Comparison of ENCODE assay signal across 27 mouse cellular contexts in the genomic region with DNA sequence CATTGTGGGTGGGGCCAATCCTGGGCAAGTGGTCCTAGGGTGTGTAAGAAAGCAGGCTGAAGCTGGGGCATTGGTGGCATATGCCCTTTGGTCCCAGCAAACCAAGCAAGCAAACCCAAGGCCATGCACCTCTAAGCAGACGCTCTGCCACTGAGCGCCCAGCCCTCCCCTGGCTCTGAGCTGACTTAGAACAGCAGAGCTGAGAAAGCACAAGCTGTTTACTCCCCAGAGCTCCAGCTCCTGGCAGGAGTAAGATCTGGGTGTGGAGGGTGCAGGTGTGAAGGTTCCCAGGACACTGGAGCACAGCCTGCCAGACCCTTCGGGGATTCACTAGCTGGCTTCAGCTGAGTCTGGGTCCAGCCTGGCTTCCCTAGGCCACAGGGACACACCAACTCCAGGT. TPM values are rescaled to one million over a fixed set of nuclear protein-coding genes. Genes with fewer than 3 reads are reported as not detected.
DNase-seq lines count a peak whose midpoint lies in the region; ATAC-seq and TF ChIP-seq lines count a peak whose summit lies in the region.
"Had no signal": no experiment of that assay in that cellular context is flagged by ENCODE, and none has a peak within 500 bp of the region (broad histone marks: within the 10 kb centered on the region; RNA-seq: fewer than 3 reads in every experiment).

No protein-coding gene starts in this region.

- H3K9ac ChIP-seq in heart, embryonic 16.5 days (ENCODE audit: low read length), result no peak overlapping the region
- no peak overlapping the region for H3K9ac ChIP-seq in stomach, embryonic 16.5 days (ENCODE audit: low read length)
- H3K9ac ChIP-seq: forebrain, embryonic 13.5 days; heart, embryonic 13.5 days; hindbrain, embryonic 15.5 days had no signal

- no peak for TF ChIP-seq POLR2A in thymus, adult 2 months (IDR thresholded peaks at IDR 0.05; ENCODE audit: control insufficient read depth, extremely low read depth, insufficient read depth, low read length, poor library complexity)

- no peaks in the 10 kb centered on the region for H3K36me3 ChIP-seq in heart, embryonic 16.5 days (ENCODE audit: control insufficient read depth, insufficient read depth)
- H3K36me3 ChIP-seq in thymus, adult 2 months (ENCODE audit: control insufficient read depth, insufficient read depth, low read length), result no peaks in the 10 kb centered on the region
- no peaks in the 10 kb centered on the region for H3K36me3 ChIP-seq in stomach, embryonic 16.5 days (ENCODE audit: control insufficient read depth, insufficient read depth, low read length)
- no peaks in the 10 kb centered on the region for H3K36me3 ChIP-seq in hindbrain, embryonic 10.5 days
- H3K36me3 ChIP-seq: forebrain, embryonic 10.5 days; G1E; heart, embryonic 13.5 days; hindbrain, embryonic 15.5 days had no signal

- no peak overlapping the region for H3K4me2 ChIP-seq in heart, embryonic 16.5 days (ENCODE audit: low read depth, low read length)
- H3K4me2 ChIP-seq in stomach, embryonic 16.5 days (ENCODE audit: low read depth, low read length), result no peak overlapping the region
- H3K4me2 ChIP-seq: forebrain, embryonic 13.5 days; heart, embryonic 13.5 days; hindbrain, embryonic 15.5 days had no signal

- H3K27me3 ChIP-seq in heart, embryonic 16.5 days (ENCODE audit: control insufficient read depth, insufficient read depth, low read length), result no peaks in the 10 kb centered on the region
- H3K27me3 ChIP-seq in thymus, adult 2 months (ENCODE audit: control insufficient read depth, insufficient read depth, low read length), result no peaks in the 10 kb centered on the region
- no peaks in the 10 kb centered on the region for H3K27me3 ChIP-seq in stomach, embryonic 16.5 days (ENCODE audit: control insufficient read depth, insufficient read depth, low read length)
- no peaks in the 10 kb centered on the region for H3K27me3 ChIP-seq in hindbrain, embryonic 10.5 days (ENCODE audit: insufficient read depth, poor library complexity, severe bottlenecking)
- H3K27me3 ChIP-seq: CH12.LX; forebrain, embryonic 13.5 days; heart, embryonic 13.5 days; hindbrain, embryonic 15.5 days; Patski had no signal

- no peaks in the 10 kb centered on the region for H3K9me3 ChIP-seq in heart, embryonic 16.5 days (replicated peaks; ENCODE audit: control insufficient read depth, low read length)
- no peaks in the 10 kb centered on the region for H3K9me3 ChIP-seq in stomach, embryonic 16.5 days (replicated peaks; ENCODE audit: control insufficient read depth, low read length)
- H3K9me3 ChIP-seq in hindbrain, embryonic 10.5 days, result no peaks in the 10 kb centered on the region
- H3K9me3 ChIP-seq: forebrain, embryonic 10.5 days; forebrain, embryonic 13.5 days; G1E; heart, embryonic 13.5 days; hindbrain, embryonic 15.5 days had no signal

- 79% methylated on average over 3 of the region's 3 CpGs for WGBS in heart, embryonic 16.5 days
- 97% methylated on average over 3 of the region's 3 CpGs for WGBS in thymus, adult 2 months
- WGBS in stomach, embryonic 16.5 days, result 73% methylated on average over 3 of the region's 3 CpGs
- 92% methylated on average over 3 of the region's 3 CpGs for WGBS in hindbrain, embryonic 10.5 days

- no peak overlapping the region for H3K27ac ChIP-seq in heart, embryonic 16.5 days (ENCODE audit: low read length)
- peak overlapping the region; percentile 37; the same call in 1 of the 2 replicates for H3K27ac ChIP-seq in thymus, adult 2 months (ENCODE audit: control insufficient read depth, insufficient read depth, low read length)
- H3K27ac ChIP-seq in stomach, embryonic 16.5 days (ENCODE audit: low read length), result no peak overlapping the region
- H3K27ac ChIP-seq in hindbrain, embryonic 10.5 days, result no peak overlapping the region
- H3K27ac ChIP-seq: forebrain, embryonic 10.5 days; forebrain, embryonic 13.5 days; heart, embryonic 13.5 days; hindbrain, embryonic 15.5 days had no signal

- no peak for DNase-seq in heart, postnatal 4 days
- no peak for DNase-seq in thymus, adult 2 months
- DNase-seq in thymus, postnatal 10 days (ENCODE audit: low spot score in 2 of 2), result no peak
- DNase-seq in naive thymus-derived CD4-positive, alpha-beta T cell, adult 2 months (ENCODE audit: low read depth), result peak; percentile 26
- DNase-seq in gastrocnemius, postnatal 14 days, result no peak
- DNase-seq in hindbrain, embryonic 10.5 days (ENCODE audit: low spot score), result no peak
- DNase-seq: adrenal gland, postnatal 10 days; adrenal gland, postnatal 36 days; cerebellum, adult 18-20 months; cerebellum, adult 9-10 months; gastrocnemius, postnatal 10 days; heart, adult 18-20 months had no signal

- H3K4me3 ChIP-seq in heart, embryonic 16.5 days (ENCODE audit: low read length), result no peak overlapping the region
- no peak overlapping the region for H3K4me3 ChIP-seq in thymus, adult 2 months (ENCODE audit: control insufficient read depth, insufficient read depth, low read length)
- H3K4me3 ChIP-seq in stomach, embryonic 16.5 days (replicated peaks; ENCODE audit: low read length), result no peak overlapping the region
- no peak overlapping the region for H3K4me3 ChIP-seq in hindbrain, embryonic 10.5 days
- H3K4me3 ChIP-seq: forebrain, embryonic 10.5 days; forebrain, embryonic 13.5 days; heart, embryonic 13.5 days; hindbrain, embryonic 15.5 days had no signal

- intact Hi-C loops in gastrocnemius, postnatal 14 days (cut with DNase I; ENCODE audit: low total_unique reads), result no loop called here

- ATAC-seq in heart, embryonic 16.5 days (replicated peaks; ENCODE audit: extremely low read depth, insufficient read depth, low FRiP score), result peak; percentile 37; the same call in 1 of the 2 replicates
- peak; percentile 38 for ATAC-seq in stomach, embryonic 16.5 days (ENCODE audit: insufficient read depth, low FRiP score)
- ATAC-seq: forebrain, embryonic 13.5 days; forebrain, embryonic 16.5 days; Patski had no signal

- no peak for TF ChIP-seq CTCF in thymus, adult 2 months (IDR thresholded peaks at IDR 0.05; ENCODE audit: borderline replicate concordance, control insufficient read depth, extremely low read depth, insufficient read depth, low read length, poor library complexity)

- no peaks in the 10 kb centered on the region for H3K4me1 ChIP-seq in heart, embryonic 16.5 days (ENCODE audit: control insufficient read depth, insufficient read depth, low read length)
- H3K4me1 ChIP-seq in thymus, adult 2 months (replicated peaks; ENCODE audit: control insufficient read depth, insufficient read depth, low read length), result peaks cover 26% of the 10 kb centered on the region
- no peaks in the 10 kb centered on the region for H3K4me1 ChIP-seq in stomach, embryonic 16.5 days (ENCODE audit: control insufficient read depth, insufficient read depth, low read length)
- 0 out of 2 replicates have a peak, but pooled peaks cover 6% of the 10 kb centered on the region for H3K4me1 ChIP-seq in hindbrain, embryonic 10.5 days (replicated peaks)
- H3K4me1 ChIP-seq: forebrain, embryonic 13.5 days; heart, embryonic 13.5 days; hindbrain, embryonic 15.5 days had no signal

RNA-seq across cellular contexts. Expression of a gene that starts 15.7 kb away (rescaled TPM):
- 0.17 and 0.69 TPM in 2 replicates for polyA plus RNA-seq in heart, embryonic 16.5 days (2015; fragmentation: Nextera tagmentation; extraction: Ambion mirVana)
- not detected for total RNA-seq in heart, postnatal 4 days (2021)
- 3.0 and 3.9 TPM in 2 replicates for polyA plus RNA-seq in thymus, adult 2 months (2012; rRNA removed)
- 0.22 and 0.36 TPM in 2 replicates for polyA plus RNA-seq in stomach, embryonic 16.5 days (2015; fragmentation: Nextera tagmentation; extraction: Ambion mirVana)
- 10 to 100 TPM; 19.2 to 51.0 TPM for total RNA-seq in gastrocnemius, postnatal 14 days (2021)
- 0.50 TPM in 1 of 2 replicates, not detected in the other for polyA plus RNA-seq in hindbrain, embryonic 10.5 days (2016; fragmentation: Nextera tagmentation; extraction: Ambion mirVana)
- polyA plus RNA-seq: embryonic facial prominence, embryonic 11.5 days; G1E; heart, postnatal 0 days had no signal

RNA-seq across cellular contexts. Expression of a gene that starts 47.3 kb away (rescaled TPM):
- 32.9 and 35.3 TPM in 2 replicates for polyA plus RNA-seq in heart, embryonic 16.5 days (2015; fragmentation: Nextera tagmentation; extraction: Ambion mirVana)
- 10 to 100 TPM; 44.9 to 46.6 TPM for total RNA-seq in heart, postnatal 4 days (2021)
- 28.7 and 30.1 TPM in 2 replicates for polyA plus RNA-seq in thymus, adult 2 months (2012; rRNA removed)
- 44.3 and 48.9 TPM in 2 replicates for polyA plus RNA-seq in stomach, embryonic 16.5 days (2015; fragmentation: Nextera tagmentation; extraction: Ambion mirVana)
- total RNA-seq in gastrocnemius, postnatal 14 days (2021), result 10 to 100 TPM; 51.1 to 56.2 TPM
- polyA plus RNA-seq in hindbrain, embryonic 10.5 days (2016; fragmentation: Nextera tagmentation; extraction: Ambion mirVana), result 47.4 and 49.0 TPM in 2 replicates

RNA-seq across cellular contexts. Expression of a gene that starts 53.8 kb away (rescaled TPM):
- polyA plus RNA-seq in heart, embryonic 16.5 days (2015; fragmentation: Nextera tagmentation; extraction: Ambion mirVana), result 0.09 and 0.12 TPM in 2 replicates
- under 1 TPM; 0.41 TPM for total RNA-seq in heart, postnatal 4 days (2021)
- 0.09 and 0.18 TPM in 2 replicates for polyA plus RNA-seq in thymus, adult 2 months (2012; rRNA removed)
- not detected in 2 replicates for polyA plus RNA-seq in stomach, embryonic 16.5 days (2015; fragmentation: Nextera tagmentation; extraction: Ambion mirVana)
- total RNA-seq in gastrocnemius, postnatal 14 days (2021), result not detected
- polyA plus RNA-seq in hindbrain, embryonic 10.5 days (2016; fragmentation: Nextera tagmentation; extraction: Ambion mirVana), result 0.06 and 0.61 TPM in 2 replicates
- total RNA-seq: adrenal gland, adult 18-20 months had no signal
- polyA plus RNA-seq: embryonic facial prominence, embryonic 11.5 days; embryonic facial prominence, embryonic 14.5 days; forebrain, embryonic 10.5 days; forebrain, embryonic 13.5 days; forebrain, embryonic 16.5 days; G1E; heart, postnatal 0 days; hindbrain, embryonic 11.5 days; Patski had no signal
